Mouse (Mus musculus): ENCODE results near the gene Gm13287.
"Not testable (repeated sequence)": the region's sequence is repeated elsewhere in the genome, so short reads cannot be mapped to it uniquely, and the experiment has no call there.

DNA sequence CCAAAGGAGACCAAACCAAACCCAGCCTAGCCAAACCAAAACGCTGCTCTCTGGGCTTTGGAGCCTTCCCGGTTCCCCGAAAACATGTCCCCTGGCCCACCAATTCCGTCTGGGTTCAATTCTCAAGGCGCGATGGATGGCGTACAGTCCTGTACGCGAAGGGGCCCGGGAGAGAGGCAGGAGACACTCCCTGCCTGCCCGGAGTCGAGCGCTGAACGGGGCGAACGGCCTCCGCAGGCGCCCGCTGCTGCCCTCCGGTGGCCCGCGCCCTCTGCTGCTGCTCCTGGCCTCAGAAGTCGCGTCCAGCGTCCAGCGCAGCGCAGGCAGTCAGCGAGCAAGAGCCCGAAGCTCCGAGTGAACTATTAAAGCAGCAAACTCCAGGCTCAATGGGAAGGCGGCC is 20.7 kb upstream of the Gm13287 start:
- not testable (repeated sequence) for TF ChIP-seq EP300, CTCF (IDR thresholded peaks at IDR 0.05; ENCODE audit: low read depth)

All from liver, embryonic 14.5 days (tissue).